Mouse (Mus musculus) gastrocnemius, postnatal 14 days (tissue): ENCODE data around the gene Lrrc8b. TPM values are rescaled to one million over a fixed set of nuclear protein-coding genes. Genes with fewer than 3 reads are reported as not detected.

Experiments used
- DNase-seq: peaks from one replicate; pipeline ENCODE4 v3.0.0; 2021; ENCODE audit warnings: mixed read lengths
- intact Hi-C: fragments of 180-260 bp; cut with DNase I; formaldehyde crosslinking; loops from one replicate; pipeline ENCODE4 v1.15.1; 2025; ENCODE audit warnings: low total_unique reads
- total RNA-seq, 2 experiments: library from RNA; stranded (reverse); gene quantifications; 2 replicates each; pipeline ENCODE4 v1.2.3; 2021

The Lrrc8b gene
- total RNA-seq, 2 experiments from 2014 or later: 5.0 to 5.7 TPM

GRCm38 (mm10) chr5:105535186-105535585, 119.6 kb downstream of the Lrrc8b start:
- intact Hi-C loops: no loop called here
- no peak for DNase-seq

GRCm38 (mm10) chr5:105536172-105536571, 120.6 kb downstream of the Lrrc8b start:
- intact Hi-C loops: no loop called here
- no peak for DNase-seq

GRCm38 (mm10) chr5:105537101-105537723, 121.6 kb downstream of the Lrrc8b start:
- no peak for DNase-seq
- intact Hi-C loops: no loop called here

Other genes starting within 250 kb of the Lrrc8b start
- under 1 TPM; 0.10 to 0.64 TPM for gene Gbp10, start 176.2 kb upstream of the Lrrc8b start, total RNA-seq
- not detected for gene Gm43302, start 122.1 kb upstream of the Lrrc8b start, total RNA-seq
- gene Gbp6, start 122.1 kb upstream of the Lrrc8b start, total RNA-seq: 1 to 10 TPM in 1 of 2 experiments, under 1 TPM in 1; 0.70 to 1.0 TPM
- 10 to 100 TPM; 15.1 to 17.9 TPM for gene Lrrc8c, start 103.6 kb downstream of the Lrrc8b start, total RNA-seq